Mouse (Mus musculus): ENCODE results near the gene Edn2. TPM values are rescaled to one million over a fixed set of nuclear protein-coding genes. Genes with fewer than 3 reads are reported as not detected.
A peak's percentile ranks its signal among the peaks of the same experiment; 100 is the strongest.

Edn2 gene
- polyA plus RNA-seq (2017; shearing (Covaris generic)) = not detected

DNA sequence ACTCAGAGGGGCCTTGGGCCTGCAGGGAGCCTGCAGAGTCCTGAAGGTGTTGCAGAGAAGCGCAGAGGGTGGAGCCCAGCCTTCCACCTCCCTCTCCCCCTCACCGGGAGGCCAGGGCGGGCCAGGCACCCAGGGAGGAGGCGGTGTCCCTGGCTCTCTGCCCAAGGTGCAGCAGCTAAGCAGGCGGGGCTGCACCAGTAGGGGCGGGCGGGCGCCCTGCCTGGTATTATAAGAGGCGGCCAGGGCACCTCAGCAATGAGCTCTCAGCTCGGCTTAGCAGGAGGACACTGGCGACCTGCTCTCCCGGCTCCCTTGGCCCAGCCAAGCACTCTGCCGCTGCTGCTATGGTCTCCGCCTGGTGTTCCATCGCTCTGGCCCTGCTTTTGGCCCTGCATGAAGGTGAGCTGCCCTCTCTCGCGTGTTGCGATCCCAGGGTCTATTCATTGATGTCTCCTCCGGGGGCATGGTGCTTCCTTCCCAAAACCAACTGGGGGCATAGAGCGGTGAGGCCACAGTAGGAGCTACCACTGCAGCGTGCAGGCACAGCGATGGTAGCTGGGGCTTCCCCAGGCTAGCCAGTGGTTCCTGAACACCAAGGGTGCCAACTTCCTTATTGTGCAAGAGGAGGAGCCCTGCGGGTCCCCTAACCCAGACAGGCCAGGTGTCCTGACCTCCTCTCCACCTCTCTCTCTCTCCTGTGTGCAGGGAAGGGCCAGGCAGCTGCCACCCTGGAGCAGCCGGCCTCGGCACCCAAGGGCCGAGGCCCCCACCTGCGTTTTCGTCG, at the start of gene Edn2:
Edn2 (plus strand) TSS at position 41 of the 784 bp plus-strand sequence.
- no peak for ATAC-seq

DNA sequence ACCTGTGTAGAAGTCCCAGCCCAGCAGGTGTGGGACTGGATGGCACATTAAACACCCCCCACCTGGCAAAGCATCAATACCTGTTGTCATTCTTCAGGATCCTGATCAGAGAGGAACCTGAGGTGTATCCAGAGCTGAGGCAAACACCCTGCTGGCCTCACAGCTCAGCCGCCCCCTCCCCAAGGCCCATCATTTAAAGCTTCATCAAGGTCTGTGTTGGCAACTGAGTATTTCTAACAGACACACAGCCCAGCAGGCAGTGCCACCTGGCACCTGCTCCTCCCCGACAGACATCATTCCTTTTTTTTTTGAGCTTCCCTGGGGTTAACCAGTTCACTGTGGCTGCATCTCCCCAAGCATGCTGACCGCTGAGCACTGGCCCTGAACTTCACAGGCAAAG, 45.5 kb upstream of the Edn2 start:
- ATAC-seq = no peak

DNA sequence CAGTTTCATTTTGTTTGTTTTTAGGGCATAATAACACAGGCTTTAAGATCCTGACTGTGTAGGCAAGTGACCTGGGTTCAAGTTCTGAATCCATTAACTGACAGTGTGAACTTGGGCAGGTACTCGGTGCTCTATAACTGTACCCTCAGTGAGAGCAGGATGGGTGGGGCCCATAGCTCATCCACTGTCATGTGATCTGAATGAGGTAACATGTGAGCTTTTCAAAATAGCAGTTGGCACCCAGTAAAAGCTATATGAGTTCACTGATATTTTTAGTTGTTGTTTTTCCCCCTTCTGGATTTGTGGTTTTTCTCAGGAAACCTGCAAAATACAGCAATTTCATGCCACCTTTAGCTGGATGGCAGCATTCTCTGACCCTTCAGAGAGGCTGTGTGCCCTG, 44.7 kb upstream of the Edn2 start:
- ATAC-seq = no peak

GRCm38 (mm10) chr4:120120276-120120675, 40.7 kb upstream of the Edn2 start:
- peak; percentile 32 for ATAC-seq

DNA sequence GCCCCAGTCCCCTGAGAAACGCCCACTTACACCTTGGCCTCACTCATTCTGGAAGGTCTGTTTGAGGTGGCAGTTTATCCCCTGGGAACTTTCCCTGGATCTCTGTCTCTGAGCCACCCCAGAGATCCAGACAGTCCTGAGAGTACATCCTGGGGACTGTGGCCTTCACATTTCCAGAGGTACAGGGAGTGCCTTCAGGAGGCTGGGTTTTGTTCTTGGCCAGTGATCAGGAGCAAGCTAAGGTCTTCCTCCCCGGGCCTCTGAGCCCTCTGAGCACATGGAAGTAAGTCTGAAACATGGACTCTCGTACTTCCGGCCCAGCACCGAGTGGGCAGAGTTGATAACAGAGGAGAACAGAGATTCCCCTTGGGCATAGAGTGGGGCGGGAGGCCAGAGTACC, 36.4 kb upstream of the Edn2 start:
- no peak for ATAC-seq

DNA sequence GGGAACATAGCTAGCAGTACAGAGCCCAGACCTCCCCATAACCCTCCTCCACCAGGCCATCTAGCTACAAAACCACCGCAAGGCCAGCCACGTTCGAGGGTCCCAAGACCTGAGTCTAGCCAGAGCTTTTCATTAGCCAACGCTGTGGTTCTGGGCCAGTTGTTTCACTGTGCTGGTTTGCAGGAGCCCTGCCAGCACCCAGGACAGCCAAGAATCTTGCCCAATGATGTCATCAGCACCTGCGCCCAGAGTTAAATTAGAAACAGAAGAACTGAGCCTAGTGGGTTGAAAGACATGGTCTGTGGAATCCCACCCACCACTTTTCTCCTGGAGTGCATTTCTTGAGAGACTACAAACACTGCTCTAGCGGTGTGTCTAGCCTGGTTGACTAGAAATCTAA, 35.0 kb upstream of the Edn2 start:
- no peak for ATAC-seq

DNA sequence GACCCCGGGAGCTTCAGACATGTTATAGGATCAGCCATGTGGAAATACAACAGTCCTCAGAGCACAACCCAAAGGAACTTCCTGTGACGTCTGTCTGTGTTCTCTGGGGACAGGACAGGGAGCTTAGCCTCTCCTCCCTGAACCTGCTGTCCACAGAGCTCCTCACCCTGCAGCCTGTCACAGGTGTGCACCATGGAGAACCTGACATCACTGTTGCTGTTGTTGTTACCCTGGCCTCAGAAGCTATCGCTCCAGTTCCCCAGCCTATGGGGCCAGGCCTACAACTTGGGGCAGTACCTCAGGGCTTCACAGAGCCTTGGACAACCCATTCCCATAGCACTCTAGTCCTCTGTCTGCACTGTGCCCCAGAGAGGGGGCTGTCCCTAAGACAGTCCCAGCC, 33.7 kb upstream of the Edn2 start:
- ATAC-seq = no peak

GRCm38 (mm10) chr4:120128033-120128432, 33.0 kb upstream of the Edn2 start:
- no peak for ATAC-seq

- peak; percentile 77 for ATAC-seq
Observed at GRCm38 (mm10) chr4:120129233-120129885, 31.6 kb upstream of the Edn2 start.

- ATAC-seq = no peak
Observed at GRCm38 (mm10) chr4:120130926-120131325, 30.1 kb upstream of the Edn2 start.

- no peak for ATAC-seq
Observed at GRCm38 (mm10) chr4:120131441-120132220, 29.4 kb upstream of the Edn2 start.

- ATAC-seq = no peak
Observed at GRCm38 (mm10) chr4:120134223-120134622, 26.8 kb upstream of the Edn2 start.

- ATAC-seq = no peak
Observed at GRCm38 (mm10) chr4:120141810-120142209, 19.2 kb upstream of the Edn2 start.

GRCm38 (mm10) chr4:120142905-120143304, 18.1 kb upstream of the Edn2 start:
- no peak for ATAC-seq

- ATAC-seq = no peak
Observed at GRCm38 (mm10) chr4:120144343-120144742, 16.7 kb upstream of the Edn2 start.

DNA sequence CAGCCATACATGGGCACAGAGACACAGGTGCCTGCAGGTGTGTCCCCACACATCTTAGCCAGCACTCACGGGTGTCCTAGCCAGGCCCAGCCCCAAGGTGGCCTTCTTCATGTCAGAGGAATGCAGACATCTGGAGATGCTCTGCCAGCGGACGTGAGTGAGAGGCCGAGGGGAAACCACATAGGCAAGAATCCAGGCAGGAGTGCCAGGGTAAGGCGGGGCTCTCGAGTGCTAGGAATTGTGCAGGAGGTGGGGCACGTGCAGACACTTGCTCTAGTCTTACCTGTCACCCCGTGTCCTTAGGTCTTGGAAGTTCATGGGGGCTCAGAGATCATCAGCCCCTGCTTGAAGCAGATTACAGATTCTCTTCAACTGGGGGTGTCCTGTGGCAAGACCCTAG, 15.1 kb upstream of the Edn2 start:
- ATAC-seq = no peak

DNA sequence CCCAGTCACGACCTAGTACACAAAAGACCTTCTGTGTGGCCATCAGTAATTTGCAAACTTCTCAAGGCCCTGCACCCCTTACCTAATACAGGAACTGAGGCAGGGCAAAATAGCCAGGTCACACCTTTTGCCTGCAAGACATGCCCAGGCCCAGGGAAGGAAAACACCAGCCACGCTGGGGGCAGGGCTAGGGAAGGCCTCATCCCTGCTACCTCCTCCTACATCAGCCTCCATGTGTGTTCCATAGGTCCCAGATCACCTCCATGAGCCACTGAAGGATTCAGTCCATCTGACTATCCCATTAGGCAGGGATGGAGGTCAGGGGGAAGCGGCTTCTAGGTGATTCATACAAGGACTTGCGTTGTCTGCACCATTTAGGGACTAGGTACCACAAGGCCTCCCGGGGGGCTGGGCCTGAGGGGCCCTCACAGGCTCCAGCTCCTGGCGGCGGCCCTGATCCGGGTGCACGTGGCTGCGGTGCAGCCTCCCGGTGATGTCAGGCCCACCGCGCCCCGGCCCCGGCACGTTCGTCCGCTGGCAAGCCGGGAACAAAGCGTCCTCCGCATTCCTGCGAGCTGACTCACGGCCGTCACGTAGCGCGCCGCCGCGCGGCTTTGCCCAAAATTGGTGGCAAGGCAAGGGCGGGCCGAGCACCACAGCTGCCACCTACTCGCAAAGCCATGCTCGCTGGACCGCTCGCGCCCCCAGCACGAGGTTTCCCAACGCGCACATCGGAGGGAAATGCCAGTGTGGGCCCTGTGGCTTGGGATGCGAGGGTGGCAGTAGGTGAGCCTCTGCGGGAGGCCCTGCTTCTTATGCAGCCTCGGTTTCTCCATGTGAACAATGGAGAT, 12.5 kb upstream of the Edn2 start:
- ATAC-seq = no peak

DNA sequence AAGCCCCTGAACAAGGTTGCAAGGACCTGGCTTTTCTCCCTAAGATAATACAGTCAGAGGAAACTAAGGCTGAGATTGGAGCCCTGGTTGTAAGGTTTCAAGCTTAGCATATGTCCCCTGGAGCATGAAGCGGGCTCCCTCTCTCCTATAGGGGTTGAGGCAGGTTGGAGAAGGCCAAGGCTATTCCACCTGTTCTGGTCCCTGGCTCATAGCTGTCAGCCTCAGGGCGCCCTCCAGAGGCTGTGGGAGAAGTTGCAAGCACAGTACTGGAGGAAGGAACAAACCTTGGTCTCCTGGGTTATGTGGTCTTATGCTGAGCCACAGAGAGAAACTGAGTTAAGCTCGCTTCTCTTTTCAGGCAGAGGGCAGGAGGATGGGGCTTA, 11.9 kb upstream of the Edn2 start:
- no peak for ATAC-seq

DNA sequence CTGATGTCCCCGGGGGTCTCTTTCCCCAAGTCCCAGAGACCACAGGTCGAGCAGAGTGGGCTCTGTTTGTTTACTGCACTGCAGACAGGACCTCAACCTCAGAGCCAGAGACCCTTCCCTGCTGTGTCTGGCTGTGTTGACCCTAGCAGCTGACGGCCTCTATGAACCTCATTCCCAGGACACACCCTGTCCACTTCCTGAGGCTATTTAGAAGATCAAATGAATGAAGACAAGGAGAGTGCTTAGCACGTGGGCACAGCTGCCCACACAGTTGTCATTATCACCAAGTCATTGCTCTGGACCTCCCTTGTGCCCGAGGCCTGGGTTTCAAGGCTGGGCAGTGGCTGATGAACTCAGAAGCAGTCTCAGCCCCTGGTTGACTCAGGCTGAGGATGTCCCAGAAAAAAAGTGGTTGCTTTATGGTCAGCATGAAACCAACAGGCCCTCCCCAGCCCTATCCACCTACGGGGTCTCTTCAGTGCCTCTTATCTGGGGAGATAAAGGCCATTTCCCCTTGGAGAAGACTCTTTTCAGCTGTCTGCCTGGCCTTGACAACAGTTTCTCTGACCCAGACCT, 10.6 kb upstream of the Edn2 start:
- ATAC-seq = no peak

- no peak for ATAC-seq
Observed at GRCm38 (mm10) chr4:120151906-120152305, 9.1 kb upstream of the Edn2 start.

DNA sequence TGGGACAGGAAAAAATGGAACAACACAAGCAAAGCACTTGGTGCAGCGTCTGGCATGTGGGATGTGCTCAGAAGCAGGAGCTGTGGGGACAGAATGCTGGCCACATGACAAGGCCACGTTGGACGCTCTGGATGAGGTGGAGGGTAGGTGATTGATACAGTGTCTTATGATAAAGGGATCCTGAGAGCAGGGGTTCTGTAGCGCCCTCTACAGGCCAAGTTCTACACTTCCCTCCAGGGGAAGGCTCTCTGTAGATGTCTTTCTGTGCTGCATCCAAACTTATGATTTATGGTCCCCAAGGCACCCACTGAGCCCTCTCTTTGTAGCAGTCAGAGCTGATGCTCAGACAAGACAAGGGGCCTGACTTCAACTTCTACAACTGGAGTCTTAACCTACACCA, 8.4 kb upstream of the Edn2 start:
- no peak for ATAC-seq

GRCm38 (mm10) chr4:120153736-120154135, 7.3 kb upstream of the Edn2 start:
- no peak for ATAC-seq
